Mouse (Mus musculus): Measurements from ENCODE around the gene Zmynd8. TPM values are rescaled to one million over a fixed set of nuclear protein-coding genes. Genes with fewer than 3 reads are reported as not detected.

Zmynd8 gene
- polyA plus RNA-seq, 1 experiment, result 237 TPM

DNA sequence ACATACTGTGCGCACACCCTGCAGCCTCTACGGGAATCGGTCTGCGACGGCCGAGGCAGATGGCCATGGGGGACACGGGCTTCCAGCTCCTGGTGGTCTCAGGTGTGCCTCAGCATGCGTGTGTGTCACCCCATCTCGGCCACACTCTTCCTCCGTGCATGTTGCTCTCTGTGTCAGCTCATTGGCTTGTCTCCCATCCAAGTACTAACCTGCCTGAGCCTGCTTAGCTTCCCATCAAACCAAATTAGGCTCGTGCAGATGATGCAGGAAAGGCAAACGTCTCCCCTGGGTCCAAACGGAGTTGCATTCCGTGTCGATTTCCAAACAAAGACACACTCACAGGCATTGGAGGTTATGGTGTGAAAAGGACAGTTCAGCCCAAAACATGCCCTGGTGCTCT, 141.0 kb downstream of the Zmynd8 start:
- H3K36me3 ChIP-seq (ENCODE audit: control insufficient read depth, insufficient read depth, low read length, poor library complexity, severe bottlenecking), result no peaks in the 10 kb centered on the region
- no peaks in the 10 kb centered on the region for H3K27me3 ChIP-seq (ENCODE audit: control insufficient read depth, insufficient read depth, low read length, poor library complexity, severe bottlenecking)
- H3K4me1 ChIP-seq (ENCODE audit: control insufficient read depth, insufficient read depth, low read length), result no peaks in the 10 kb centered on the region
- H3K9ac ChIP-seq (ENCODE audit: low read depth, poor library complexity, severe bottlenecking), result no peak overlapping the region
- no peak overlapping the region for H3K27ac ChIP-seq (ENCODE audit: insufficient read depth, low read length)
- TF ChIP-seq CTCF (IDR thresholded peaks at IDR 0.05; ENCODE audit: low read depth, low read length), result no peak
- TF ChIP-seq POLR2A (IDR thresholded peaks at IDR 0.05; ENCODE audit: insufficient read depth, low read length), result no peak
- no peak for TF ChIP-seq EP300 (IDR thresholded peaks at IDR 0.05; ENCODE audit: insufficient read depth, low read depth, low read length)
- H3K4me3 ChIP-seq (ENCODE audit: low read depth, low read length), result no peak overlapping the region
- H3K9me3 ChIP-seq (replicated peaks; ENCODE audit: control insufficient read depth, insufficient read depth, low read length, poor library complexity, severe bottlenecking), result no peaks in the 10 kb centered on the region

DNA sequence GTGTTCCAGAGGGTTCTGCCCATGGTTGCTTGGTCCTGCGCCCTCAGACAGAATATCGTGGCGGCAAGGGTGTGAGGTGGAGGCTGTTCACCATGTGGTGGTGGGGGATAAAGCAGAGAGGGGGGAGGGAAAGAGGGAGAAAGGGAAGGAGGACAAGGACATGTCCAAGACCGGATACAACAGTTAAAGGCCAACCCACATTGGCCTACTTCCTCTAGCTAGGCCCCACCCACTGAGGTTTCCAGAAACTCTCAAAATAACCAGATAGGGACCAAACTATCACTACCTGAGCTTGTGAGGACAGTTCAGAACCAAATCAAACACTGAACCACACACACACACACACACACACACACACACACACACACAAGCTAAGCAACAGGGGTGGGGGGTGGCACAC, 146.1 kb downstream of the Zmynd8 start:
- no peak for TF ChIP-seq EP300 (IDR thresholded peaks at IDR 0.05; ENCODE audit: insufficient read depth, low read depth, low read length)
- TF ChIP-seq POLR2A (IDR thresholded peaks at IDR 0.05; ENCODE audit: insufficient read depth, low read length), result no peak
- no peak for TF ChIP-seq CTCF (IDR thresholded peaks at IDR 0.05; ENCODE audit: low read depth, low read length)
- H3K27me3 ChIP-seq (ENCODE audit: control insufficient read depth, insufficient read depth, low read length, poor library complexity, severe bottlenecking), result no peaks in the 10 kb centered on the region
- H3K9me3 ChIP-seq (replicated peaks; ENCODE audit: control insufficient read depth, insufficient read depth, low read length, poor library complexity, severe bottlenecking), result no peaks in the 10 kb centered on the region
- H3K36me3 ChIP-seq (ENCODE audit: control insufficient read depth, insufficient read depth, low read length, poor library complexity, severe bottlenecking), result no peaks in the 10 kb centered on the region
- peaks cover 1% of the 10 kb centered on the region for H3K4me1 ChIP-seq (ENCODE audit: control insufficient read depth, insufficient read depth, low read length)
- H3K4me3 ChIP-seq (ENCODE audit: low read depth, low read length), result no peak overlapping the region
- no peak overlapping the region for H3K27ac ChIP-seq (ENCODE audit: insufficient read depth, low read length)
- no peak overlapping the region for H3K9ac ChIP-seq (ENCODE audit: low read depth, poor library complexity, severe bottlenecking)

DNA sequence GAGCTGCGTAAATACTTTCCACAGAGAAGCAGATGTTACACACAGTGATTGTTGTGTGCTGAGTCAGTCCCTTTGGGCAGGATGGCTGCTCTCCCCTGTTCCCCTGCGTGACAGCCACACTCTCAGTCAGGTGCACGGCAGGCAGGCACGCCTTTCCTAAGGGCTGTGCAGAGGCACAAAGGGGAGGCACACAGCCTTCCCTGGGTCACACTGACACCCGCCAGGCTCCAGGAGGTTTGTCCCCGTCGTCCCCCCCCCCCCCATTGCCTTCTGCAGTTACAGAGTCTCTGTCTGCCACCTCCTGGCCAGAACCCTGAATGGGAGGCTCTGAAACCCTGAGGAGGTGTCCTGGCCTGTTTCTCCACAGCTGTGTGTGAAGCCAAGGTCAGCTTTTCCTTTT, 147.7 kb downstream of the Zmynd8 start:
- TF ChIP-seq EP300 (IDR thresholded peaks at IDR 0.05; ENCODE audit: insufficient read depth, low read depth, low read length) (0 out of 2 replicates have a peak, but pooled peaks have one; percentile 8), POLR2A (IDR thresholded peaks at IDR 0.05; ENCODE audit: insufficient read depth, low read length) (no peak), CTCF (IDR thresholded peaks at IDR 0.05; ENCODE audit: low read depth, low read length) (peak; percentile 43)
- H3K4me3 ChIP-seq (ENCODE audit: low read depth, low read length), result no peak overlapping the region
- no peak overlapping the region for H3K27ac ChIP-seq (ENCODE audit: insufficient read depth, low read length)
- H3K9ac ChIP-seq (ENCODE audit: low read depth, poor library complexity, severe bottlenecking), result no peak overlapping the region
- no peaks in the 10 kb centered on the region for H3K9me3 ChIP-seq (replicated peaks; ENCODE audit: control insufficient read depth, insufficient read depth, low read length, poor library complexity, severe bottlenecking)
- H3K4me1 ChIP-seq (ENCODE audit: control insufficient read depth, insufficient read depth, low read length), result peaks cover 1% of the 10 kb centered on the region
- H3K27me3 ChIP-seq (ENCODE audit: control insufficient read depth, insufficient read depth, low read length, poor library complexity, severe bottlenecking), result no peaks in the 10 kb centered on the region
- no peaks in the 10 kb centered on the region for H3K36me3 ChIP-seq (ENCODE audit: control insufficient read depth, insufficient read depth, low read length, poor library complexity, severe bottlenecking)

DNA sequence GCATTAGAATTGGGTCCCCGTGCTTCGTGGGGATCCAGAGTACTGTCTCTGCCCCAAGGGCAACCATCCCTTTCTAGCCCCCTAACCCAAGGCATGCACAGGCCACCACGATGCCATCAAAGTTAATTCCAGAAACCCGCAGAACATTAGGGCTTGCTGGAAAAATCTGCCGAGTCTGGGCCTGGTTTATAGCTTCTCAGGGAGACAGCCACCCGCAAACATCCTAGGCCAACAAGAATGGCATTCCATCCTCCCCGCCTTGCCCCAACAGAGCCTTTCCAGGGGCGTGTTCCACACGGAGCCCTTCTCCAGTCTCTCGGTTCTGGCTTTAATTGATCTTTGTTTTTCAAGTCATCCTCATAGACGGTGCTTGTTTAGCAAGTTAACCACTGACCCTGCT, 150.4 kb downstream of the Zmynd8 start:
- Histone ChIP-seq H3K9me3 (replicated peaks; ENCODE audit: control insufficient read depth, insufficient read depth, low read length, poor library complexity, severe bottlenecking) (no peaks in the 10 kb centered on the region), H3K4me3 (ENCODE audit: low read depth, low read length) (no peak overlapping the region), H3K27ac (ENCODE audit: insufficient read depth, low read length) (no peak overlapping the region), H3K36me3 (ENCODE audit: control insufficient read depth, insufficient read depth, low read length, poor library complexity, severe bottlenecking) (no peaks in the 10 kb centered on the region), H3K27me3 (ENCODE audit: control insufficient read depth, insufficient read depth, low read length, poor library complexity, severe bottlenecking) (no peaks in the 10 kb centered on the region), H3K9ac (ENCODE audit: low read depth, poor library complexity, severe bottlenecking) (no peak overlapping the region), H3K4me1 (ENCODE audit: control insufficient read depth, insufficient read depth, low read length) (peaks cover 1% of the 10 kb centered on the region)
- TF ChIP-seq EP300 (IDR thresholded peaks at IDR 0.05; ENCODE audit: insufficient read depth, low read depth, low read length) (no peak), CTCF (IDR thresholded peaks at IDR 0.05; ENCODE audit: low read depth, low read length) (no peak), POLR2A (IDR thresholded peaks at IDR 0.05; ENCODE audit: insufficient read depth, low read length) (no peak)

DNA sequence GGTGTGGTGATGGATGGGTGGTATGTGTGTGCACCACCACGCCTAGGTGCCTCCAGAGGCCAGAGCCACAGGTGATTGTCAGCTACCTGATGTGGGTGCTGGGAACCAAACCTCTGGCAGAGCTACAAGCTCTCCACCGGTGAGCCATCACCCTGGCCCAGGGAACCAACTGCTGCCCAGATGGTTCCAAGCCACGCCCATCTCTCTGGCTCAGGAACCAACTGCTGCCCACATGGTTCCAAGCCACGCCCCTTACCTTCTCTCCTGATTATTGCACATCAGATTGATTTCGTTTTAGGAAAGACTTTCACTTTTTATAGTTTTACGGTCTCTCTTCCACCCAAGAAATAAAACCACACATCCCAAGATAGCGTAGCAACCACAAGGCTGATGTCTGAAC, 150.8 kb downstream of the Zmynd8 start:
- Histone ChIP-seq H3K4me3 (ENCODE audit: low read depth, low read length) (no peak overlapping the region), H3K4me1 (ENCODE audit: control insufficient read depth, insufficient read depth, low read length) (peaks cover 1% of the 10 kb centered on the region), H3K27ac (ENCODE audit: insufficient read depth, low read length) (no peak overlapping the region), H3K27me3 (ENCODE audit: control insufficient read depth, insufficient read depth, low read length, poor library complexity, severe bottlenecking) (no peaks in the 10 kb centered on the region), H3K9ac (ENCODE audit: low read depth, poor library complexity, severe bottlenecking) (no peak overlapping the region), H3K36me3 (ENCODE audit: control insufficient read depth, insufficient read depth, low read length, poor library complexity, severe bottlenecking) (no peaks in the 10 kb centered on the region), H3K9me3 (replicated peaks; ENCODE audit: control insufficient read depth, insufficient read depth, low read length, poor library complexity, severe bottlenecking) (no peaks in the 10 kb centered on the region)
- TF ChIP-seq CTCF (IDR thresholded peaks at IDR 0.05; ENCODE audit: low read depth, low read length), result no peak
- TF ChIP-seq POLR2A (IDR thresholded peaks at IDR 0.05; ENCODE audit: insufficient read depth, low read length), result no peak
- no peak for TF ChIP-seq EP300 (IDR thresholded peaks at IDR 0.05; ENCODE audit: insufficient read depth, low read depth, low read length)

DNA sequence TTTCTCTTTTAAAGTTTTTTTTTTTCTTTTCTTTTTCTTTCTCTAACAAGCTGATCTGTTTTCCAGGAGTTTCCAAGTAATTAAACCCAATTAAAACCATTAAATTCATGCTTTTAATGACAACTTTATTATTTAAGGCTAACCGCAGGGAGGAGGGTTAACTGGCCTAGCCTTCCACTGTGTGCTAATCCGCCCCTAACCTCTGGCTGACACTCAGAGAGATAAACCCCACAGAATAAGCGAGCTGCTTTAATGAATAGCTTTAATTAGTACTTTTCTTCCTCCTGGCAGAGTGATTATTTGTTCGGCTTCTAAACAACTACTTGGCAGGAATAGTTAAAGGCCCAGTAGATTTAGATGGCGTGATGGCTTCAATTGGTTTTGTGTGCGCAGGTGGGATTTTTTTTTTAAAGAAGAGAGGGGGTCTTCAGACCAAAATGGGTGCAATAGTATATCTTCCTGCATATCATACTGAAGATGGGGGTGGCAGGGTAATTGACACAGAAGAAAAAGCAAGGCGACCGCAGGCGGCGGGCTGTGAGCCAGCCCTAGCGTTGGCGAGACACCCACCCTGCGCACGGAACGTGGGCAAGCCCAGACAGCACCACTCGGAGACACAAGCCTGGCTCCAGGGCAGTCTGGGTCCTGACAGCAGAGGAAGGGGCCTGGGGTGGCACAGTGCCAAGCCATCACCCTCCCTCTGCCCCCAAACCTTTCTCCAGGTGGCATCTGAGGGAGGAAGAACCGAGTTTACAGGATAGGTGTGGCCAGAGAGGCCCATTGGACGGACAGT, 153.3 kb downstream of the Zmynd8 start:
- Histone ChIP-seq H3K27ac (ENCODE audit: insufficient read depth, low read length) (no peak overlapping the region), H3K36me3 (ENCODE audit: control insufficient read depth, insufficient read depth, low read length, poor library complexity, severe bottlenecking) (no peaks in the 10 kb centered on the region), H3K9me3 (replicated peaks; ENCODE audit: control insufficient read depth, insufficient read depth, low read length, poor library complexity, severe bottlenecking) (no peaks in the 10 kb centered on the region), H3K4me1 (ENCODE audit: control insufficient read depth, insufficient read depth, low read length) (no peaks in the 10 kb centered on the region), H3K27me3 (ENCODE audit: control insufficient read depth, insufficient read depth, low read length, poor library complexity, severe bottlenecking) (no peaks in the 10 kb centered on the region), H3K9ac (ENCODE audit: low read depth, poor library complexity, severe bottlenecking) (no peak overlapping the region), H3K4me3 (ENCODE audit: low read depth, low read length) (no peak overlapping the region)
- TF ChIP-seq POLR2A (IDR thresholded peaks at IDR 0.05; ENCODE audit: insufficient read depth, low read length) (no peak), EP300 (IDR thresholded peaks at IDR 0.05; ENCODE audit: insufficient read depth, low read depth, low read length) (no peak), CTCF (IDR thresholded peaks at IDR 0.05; ENCODE audit: low read depth, low read length) (no peak)
